Mouse (Mus musculus) left cerebral cortex, postnatal 25 days (tissue): ENCODE measurements around the gene Hoxc4. TPM values are rescaled to one million over a fixed set of nuclear protein-coding genes. Genes with fewer than 3 reads are reported as not detected.

Experiments
- DNase-seq, 2 experiments: peaks; one replicate each; pipeline ENCODE4 v3.0.0; 2022; ENCODE audit warnings: low spot score in 2 of 2, mixed read lengths in 1 of 2
- intact Hi-C: fragments of 180-260 bp; cut with DNase I; formaldehyde crosslinking; loops from one replicate; pipeline ENCODE4 v1.15.1; 2025
- total RNA-seq, 2 experiments: library from RNA; stranded (reverse); gene quantifications; 2 replicates each; pipeline ENCODE4 v1.2.3; 2021

Hoxc4 gene
- total RNA-seq, 2 experiments from 2014 or later: not detected

- intact Hi-C loops: loop anchor here (10.0 kb wide), 1 partner anchor 108 kb away; the partner anchor contains the start of gene Hoxc13
- no peak for DNase-seq
These were observed 14.2 kb downstream of the Hoxc4 start for GRCm38 (mm10) chr15:103032646-103033575.

GRCm38 (mm10) chr15:103034043-103034806 is 15.5 kb downstream of the Hoxc4 start:
- intact Hi-C loops: loop anchor here (10.0 kb wide), 1 partner anchor 109 kb away; the partner anchor contains the start of gene Hoxc13

GRCm38 (mm10) chr15:103034807-103035547 is 16.2 kb downstream of the Hoxc4 start:
- intact Hi-C loops: loop anchor here (10.0 kb wide), 1 partner anchor 110 kb away; the partner anchor contains the start of gene Hoxc13
- no peak for DNase-seq

More at GRCm38 (mm10) chr15:103034043-103034806, 15.5 kb downstream of the Hoxc4 start:
- no peak for DNase-seq

- intact Hi-C loops: loop anchor here (10.0 kb wide), 1 partner anchor 111 kb away; the partner anchor contains the start of gene Hoxc13
- no peak for DNase-seq
These were observed 16.8 kb downstream of the Hoxc4 start for GRCm38 (mm10) chr15:103035548-103035881.

GRCm38 (mm10) chr15:103037579-103037978 is 18.8 kb downstream of the Hoxc4 start:
- intact Hi-C loops: loop anchor here (10.0 kb wide), 1 partner anchor 113 kb away; the partner anchor contains the start of gene Hoxc13
- no peak for DNase-seq

GRCm38 (mm10) chr15:103038701-103039480 is 20.2 kb downstream of the Hoxc4 start:
- intact Hi-C loops: loop anchor here (10.0 kb wide), 1 partner anchor 114 kb away; the partner anchor contains the start of gene Hoxc13
- no peak for DNase-seq

- DNase-seq: no peak
- intact Hi-C loops: loop anchor here (10.0 kb wide), 1 partner anchor 115 kb away; the partner anchor contains the start of gene Hoxc13
These were observed 20.9 kb downstream of the Hoxc4 start for GRCm38 (mm10) chr15:103039609-103040008.

GRCm38 (mm10) chr15:103040601-103041000 is 21.9 kb downstream of the Hoxc4 start:
- DNase-seq: no peak
- intact Hi-C loops: no loop called here

- DNase-seq: no peak
- intact Hi-C loops: no loop called here
These were observed 22.9 kb downstream of the Hoxc4 start for GRCm38 (mm10) chr15:103041613-103042012.

GRCm38 (mm10) chr15:103042209-103042608 is 23.5 kb downstream of the Hoxc4 start:
- no peak for DNase-seq
- intact Hi-C loops: no loop called here

- intact Hi-C loops: no loop called here
- no peak for DNase-seq
These were observed 32.9 kb downstream of the Hoxc4 start for GRCm38 (mm10) chr15:103051670-103052069.

- no peak for DNase-seq
- intact Hi-C loops: no loop called here
These were observed 34.5 kb downstream of the Hoxc4 start for GRCm38 (mm10) chr15:103053210-103053609.

GRCm38 (mm10) chr15:103056396-103056795 is 37.7 kb downstream of the Hoxc4 start:
- intact Hi-C loops: no loop called here
- DNase-seq: no peak

GRCm38 (mm10) chr15:103058715-103059114 is 40.0 kb downstream of the Hoxc4 start:
- DNase-seq: no peak
- intact Hi-C loops: no loop called here

- DNase-seq: no peak
- intact Hi-C loops: no loop called here
These were observed 40.8 kb downstream of the Hoxc4 start for GRCm38 (mm10) chr15:103059393-103059992.

GRCm38 (mm10) chr15:103060021-103060340 is 41.2 kb downstream of the Hoxc4 start:
- no peak for DNase-seq
- intact Hi-C loops: no loop called here

- no peak for DNase-seq
- intact Hi-C loops: no loop called here
These were observed 41.8 kb downstream of the Hoxc4 start for GRCm38 (mm10) chr15:103060341-103061130.
